ENCODE assay signal across 31 mouse cellular contexts in the genomic region with DNA sequence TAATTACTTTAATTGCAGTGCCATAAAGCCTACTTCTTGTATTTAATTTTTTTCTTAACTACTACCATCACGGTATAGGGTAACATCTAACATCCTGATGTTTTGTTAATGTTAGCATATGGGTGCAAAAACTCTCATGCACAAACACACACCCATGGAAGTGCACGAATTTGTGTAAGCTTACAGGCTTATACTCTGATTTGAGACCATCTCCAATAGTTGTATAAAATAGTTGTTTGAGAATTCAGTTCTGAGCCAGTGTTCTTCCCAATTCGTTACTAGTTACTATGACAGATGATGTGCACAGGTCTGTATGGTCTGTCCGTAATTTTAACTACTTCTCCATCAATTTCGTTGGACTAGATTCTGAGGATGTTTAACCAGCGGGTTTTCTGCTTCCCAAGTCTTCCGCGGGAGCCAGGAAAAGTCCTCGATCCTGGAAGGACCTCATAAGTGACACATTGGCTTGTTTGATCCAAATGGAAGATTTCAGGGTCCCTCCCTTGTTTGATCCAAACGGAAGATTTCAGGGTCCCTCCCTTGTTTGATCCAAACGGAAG. TPM values are rescaled to one million over a fixed set of nuclear protein-coding genes. Genes with fewer than 3 reads are reported as not detected.
DNase-seq lines count a peak whose midpoint lies in the region; ATAC-seq and TF ChIP-seq lines count a peak whose summit lies in the region.
"Had no signal": no experiment of that assay in that cellular context is flagged by ENCODE, and none has a peak within 500 bp of the region (broad histone marks: within the 10 kb centered on the region; RNA-seq: fewer than 3 reads in every experiment).

No protein-coding gene starts in this region.

- H3K4me2 ChIP-seq in limb, embryonic 11.5 days (ENCODE audit: low read depth, severe bottlenecking), result no peak overlapping the region
- no peak overlapping the region for H3K4me2 ChIP-seq in midbrain, embryonic 14.5 days (ENCODE audit: low read length)
- H3K4me2 ChIP-seq in midbrain, postnatal 0 days (ENCODE audit: low read depth, low read length, poor library complexity, severe bottlenecking), result no peak overlapping the region
- H3K4me2 ChIP-seq: embryonic facial prominence, embryonic 13.5 days; forebrain, embryonic 12.5 days; forebrain, embryonic 15.5 days; heart, embryonic 11.5 days; hindbrain, embryonic 13.5 days had no signal

- no peak for ATAC-seq in limb, embryonic 11.5 days (ENCODE audit: insufficient number of reproducible peaks, low FRiP score, low TSS enrichment, low read depth)
- ATAC-seq in midbrain, embryonic 14.5 days (ENCODE audit: low FRiP score, low TSS enrichment), result no peak
- ATAC-seq in midbrain, postnatal 0 days (ENCODE audit: low FRiP score), result no peak
- ATAC-seq: forebrain, embryonic 15.5 days; hindbrain, postnatal 0 days; inflammation-experienced regulatory T-cells, adult 6 months; Patski had no signal

- no peak overlapping the region for H3K4me3 ChIP-seq in limb, embryonic 11.5 days (ENCODE audit: low read depth, low read length)
- no peak overlapping the region for H3K4me3 ChIP-seq in limb, embryonic 10.5 days
- H3K4me3 ChIP-seq in midbrain, embryonic 14.5 days (replicated peaks; ENCODE audit: low read depth, low read length), result no peak overlapping the region
- H3K4me3 ChIP-seq in midbrain, postnatal 0 days (ENCODE audit: low read depth, low read length), result no peak overlapping the region
- H3K4me3 ChIP-seq: embryonic facial prominence, embryonic 10.5 days; embryonic facial prominence, embryonic 13.5 days; erythroblast, embryonic 14.5 days; forebrain, embryonic 12.5 days; forebrain, embryonic 15.5 days; hindbrain, embryonic 13.5 days had no signal

- no peak overlapping the region for H3K27ac ChIP-seq in limb, embryonic 11.5 days (replicated peaks; ENCODE audit: low read depth, low read length)
- no peak overlapping the region for H3K27ac ChIP-seq in limb, embryonic 10.5 days
- no peak overlapping the region for H3K27ac ChIP-seq in midbrain, embryonic 14.5 days (replicated peaks; ENCODE audit: low read depth, low read length)
- no peak overlapping the region for H3K27ac ChIP-seq in midbrain, postnatal 0 days (ENCODE audit: low read depth, low read length)
- H3K27ac ChIP-seq: embryonic facial prominence, embryonic 10.5 days; embryonic facial prominence, embryonic 13.5 days; forebrain, embryonic 12.5 days; forebrain, embryonic 15.5 days; hindbrain, embryonic 13.5 days; hindbrain, postnatal 0 days had no signal

- peak; percentile 15 for DNase-seq in embryo, embryonic 9.5 days (ENCODE audit: extremely low spot score)
- no peak for DNase-seq in embryo, embryonic 10 days (ENCODE audit: low spot score)
- DNase-seq in limb, embryonic 11.5 days (ENCODE audit: low spot score), result peak; percentile 30
- DNase-seq in limb, embryonic 10.5 days (ENCODE audit: low spot score), result no peak
- DNase-seq in midbrain, embryonic 14.5 days, result peak; percentile 37
- DNase-seq in midbrain, postnatal 0 days (ENCODE audit: low spot score), result no peak
- DNase-seq in thymus, postnatal 4 days, result no peak
- DNase-seq: adrenal gland, postnatal 10 days; adrenal gland, postnatal 36 days; B cell, adult 2 months; cerebellum, adult 11 months; cerebellum, adult 2 months; cerebellum, adult 9-11 months; cerebellum, postnatal 25 days; gastrocnemius, postnatal 10 days; gastrocnemius, postnatal 36 days had no signal

- H3K4me1 ChIP-seq in limb, embryonic 11.5 days (ENCODE audit: control insufficient read depth, insufficient read depth, low read length), result 0 out of 2 replicates have a peak, but pooled peaks cover 4% of the 10 kb centered on the region
- H3K4me1 ChIP-seq in limb, embryonic 10.5 days, result peaks cover 22% of the 10 kb centered on the region
- peaks cover 13% of the 10 kb centered on the region; the same call in 1 of the 2 replicates for H3K4me1 ChIP-seq in midbrain, embryonic 14.5 days (ENCODE audit: control insufficient read depth, insufficient read depth, low read length)
- H3K4me1 ChIP-seq in midbrain, postnatal 0 days (ENCODE audit: insufficient read depth, low read length), result no peaks in the 10 kb centered on the region

- no peak overlapping the region for H3K9ac ChIP-seq in limb, embryonic 11.5 days (ENCODE audit: low read length)
- H3K9ac ChIP-seq in midbrain, embryonic 14.5 days (replicated peaks; ENCODE audit: low read length), result no peak overlapping the region
- H3K9ac ChIP-seq in midbrain, postnatal 0 days (replicated peaks; ENCODE audit: low read length, poor library complexity, severe bottlenecking), result no peak overlapping the region
- H3K9ac ChIP-seq: embryonic facial prominence, embryonic 13.5 days; forebrain, embryonic 12.5 days; forebrain, embryonic 15.5 days; hindbrain, embryonic 13.5 days had no signal

- peaks cover 46% of the 10 kb centered on the region for H3K27me3 ChIP-seq in limb, embryonic 11.5 days (ENCODE audit: control insufficient read depth, insufficient read depth, low read length)
- H3K27me3 ChIP-seq in limb, embryonic 10.5 days (ENCODE audit: low read depth, poor library complexity, severe bottlenecking), result peaks cover 99% of the 10 kb centered on the region
- peaks cover 76% of the 10 kb centered on the region for H3K27me3 ChIP-seq in midbrain, embryonic 14.5 days (ENCODE audit: control insufficient read depth, insufficient read depth, low read length)
- peaks cover 37% of the 10 kb centered on the region for H3K27me3 ChIP-seq in midbrain, postnatal 0 days (ENCODE audit: insufficient read depth, low read length)
- H3K27me3 ChIP-seq: CH12.LX had no signal

- 42% methylated on average over 11 of the region's 11 CpGs for WGBS in limb, embryonic 11.5 days
- 45% methylated on average over 11 of the region's 11 CpGs for WGBS in limb, embryonic 10.5 days
- whole genome bisulfite sequencing in midbrain, embryonic 14.5 days, result 46% methylated on average over 11 of the region's 11 CpGs
- WGBS in midbrain, postnatal 0 days, result 49% methylated on average over 11 of the region's 11 CpGs

- TF ChIP-seq CTCF in midbrain, postnatal 0 days (IDR thresholded peaks at IDR 0.05), result no peak

- H3K36me3 ChIP-seq in limb, embryonic 11.5 days (ENCODE audit: control insufficient read depth, insufficient read depth, low read length), result no peaks in the 10 kb centered on the region
- H3K36me3 ChIP-seq in limb, embryonic 10.5 days, result no peaks in the 10 kb centered on the region
- no peaks in the 10 kb centered on the region for H3K36me3 ChIP-seq in midbrain, embryonic 14.5 days (ENCODE audit: control insufficient read depth, insufficient read depth, low read length)
- H3K36me3 ChIP-seq in midbrain, postnatal 0 days (ENCODE audit: insufficient read depth, low read length), result no peaks in the 10 kb centered on the region
- H3K36me3 ChIP-seq: embryonic facial prominence, embryonic 10.5 days; embryonic facial prominence, embryonic 13.5 days; forebrain, embryonic 12.5 days; forebrain, embryonic 15.5 days; G1E; hindbrain, embryonic 13.5 days had no signal

- H3K9me3 ChIP-seq in limb, embryonic 11.5 days (ENCODE audit: control insufficient read depth, low read length), result no peaks in the 10 kb centered on the region
- H3K9me3 ChIP-seq in limb, embryonic 10.5 days (replicated peaks), result no peaks in the 10 kb centered on the region
- H3K9me3 ChIP-seq in midbrain, embryonic 14.5 days (ENCODE audit: control insufficient read depth, low read length), result no peaks in the 10 kb centered on the region
- no peaks in the 10 kb centered on the region for H3K9me3 ChIP-seq in midbrain, postnatal 0 days (ENCODE audit: low read length)
- H3K9me3 ChIP-seq: embryonic facial prominence, embryonic 10.5 days; embryonic facial prominence, embryonic 13.5 days; forebrain, embryonic 12.5 days; forebrain, embryonic 15.5 days; G1E; hindbrain, embryonic 13.5 days had no signal

RNA-seq across cellular contexts. Expression of a gene that starts 13.7 kb away (rescaled TPM):
- 11.3 and 11.4 TPM in 2 replicates for polyA plus RNA-seq in limb, embryonic 11.5 days (2014; fragmentation: Nextera tagmentation; extraction: Ambion mirVana)
- polyA plus RNA-seq in limb, embryonic 10.5 days (2016; fragmentation: Nextera tagmentation; extraction: Ambion mirVana), result 10.9 and 12.8 TPM in 2 replicates
- polyA plus RNA-seq in midbrain, embryonic 14.5 days (2014; fragmentation: Nextera tagmentation; extraction: Ambion mirVana), result 38.3 and 38.9 TPM in 2 replicates
- 31.6 and 35.3 TPM in 2 replicates for total RNA-seq in midbrain, postnatal 0 days (2014; rRNA removed)
- 26.7 and 45.9 TPM in 2 replicates for polyA plus RNA-seq in midbrain, postnatal 0 days (2015; fragmentation: Nextera tagmentation; extraction: Ambion mirVana)
- total RNA-seq: CH12.LX; common myeloid progenitor, adult 5-6 weeks; granulocyte monocyte progenitor cell, adult 5-6 weeks had no signal
- polyA plus RNA-seq: G1E, Patski had no signal

RNA-seq across cellular contexts. Expression of a gene that starts 45.0 kb away (rescaled TPM):
- polyA plus RNA-seq in limb, embryonic 11.5 days (2014; fragmentation: Nextera tagmentation; extraction: Ambion mirVana), result 0.09 TPM in 1 of 2 replicates, not detected in the other
- polyA plus RNA-seq in limb, embryonic 10.5 days (2016; fragmentation: Nextera tagmentation; extraction: Ambion mirVana), result 0.08 and 0.15 TPM in 2 replicates
- 0.69 and 0.71 TPM in 2 replicates for polyA plus RNA-seq in midbrain, embryonic 14.5 days (2014; fragmentation: Nextera tagmentation; extraction: Ambion mirVana)
- 0.16 and 1.2 TPM in 2 replicates for total RNA-seq in midbrain, postnatal 0 days (2014; rRNA removed)
- 1.2 TPM in 2 replicates for polyA plus RNA-seq in midbrain, postnatal 0 days (2015; fragmentation: Nextera tagmentation; extraction: Ambion mirVana)
- total RNA-seq: CH12.LX; common myeloid progenitor, adult 5-6 weeks; granulocyte monocyte progenitor cell, adult 5-6 weeks; hematopoietic stem cell, adult 5-6 weeks had no signal
- polyA plus RNA-seq: embryonic facial prominence, embryonic 13.5 days; erythroblast, embryonic 14.5 days; heart, embryonic 11.5 days; inflammation-experienced regulatory T-cells, adult 6 months; Patski had no signal

Comparison
In these comparisons a context has a peak if more than half of its experiments do, and no peak if none do; other contexts are left out.
1. DNase-seq: peak in embryo, embryonic 9.5 days (single experiment), limb, embryonic 11.5 days (single experiment) and midbrain, embryonic 14.5 days (single experiment); none in embryo, embryonic 10 days (single experiment), limb, embryonic 10.5 days (single experiment), midbrain, postnatal 0 days (single experiment) and thymus, postnatal 4 days (single experiment).